Mouse (Mus musculus) brown adipose tissue, adult 24 weeks (tissue): ENCODE results near the gene Gm9803. TPM values are rescaled to one million over a fixed set of nuclear protein-coding genes. Genes with fewer than 3 reads are reported as not detected.
"Not testable (repeated sequence)": the region's sequence is repeated elsewhere in the genome, so short reads cannot be mapped to it uniquely, and the experiment has no call there.

ENCODE experiments used
- H3K27ac ChIP-seq: fragments of 200-500 bp; replicated peaks from 2 replicates; pipeline ENCODE4 v1.5.1; 2012; ENCODE audit warnings: low read depth, mild to moderate bottlenecking, low read length
- H3K4me1 ChIP-seq: fragments of 200-500 bp; 2 replicates; pipeline ENCODE4 v1.6.1; 2012; ENCODE audit warnings: low read length, mixed read lengths; ENCODE audit not compliant: control insufficient read depth, insufficient read depth, insufficient read length
- H3K4me3 ChIP-seq: fragments of 200-500 bp; 2 replicates; pipeline ENCODE4 v1.5.1; 2012; ENCODE audit warnings: low read depth, mild to moderate bottlenecking, low read length, moderate library complexity; ENCODE audit not compliant: insufficient read depth
- polyA plus RNA-seq: library from polyadenylated mRNA; stranded (reverse); fragments of >200 nt; gene quantifications from 2 replicates; pipeline ENCODE4 v1.2.4, GENCODE M21; 2012; ENCODE audit not compliant: missing spikeins, insufficient read depth, insufficient read length

Gm9803 gene
- polyA plus RNA-seq = 126 and 149 TPM in 2 replicates

DNA sequence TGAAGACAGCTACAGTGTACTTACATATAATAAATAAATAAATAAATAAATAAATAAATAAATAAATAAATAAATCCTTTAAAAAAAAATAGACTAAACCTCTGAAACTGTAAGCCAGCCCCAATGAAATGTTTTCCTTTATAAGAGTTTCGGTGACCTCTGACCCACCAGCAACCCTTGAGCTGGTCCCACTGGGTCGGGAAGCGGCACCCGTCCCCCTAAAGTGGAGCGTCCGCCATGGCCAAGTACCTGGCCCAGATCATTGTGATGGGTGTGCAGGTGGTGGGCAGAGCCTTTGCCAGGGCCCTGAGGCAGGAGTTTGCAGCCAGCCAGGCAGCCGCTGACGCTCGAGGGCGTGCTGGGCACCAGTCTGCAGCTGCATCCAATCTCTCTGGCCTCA lies at the start of gene Gm9803:
TSS of gene Gm9803 (plus strand) at position 154 of the 400 bp plus-strand sequence.
- H3K4me3 ChIP-seq, H3K27ac ChIP-seq, H3K4me1 ChIP-seq: not testable (repeated sequence)

DNA sequence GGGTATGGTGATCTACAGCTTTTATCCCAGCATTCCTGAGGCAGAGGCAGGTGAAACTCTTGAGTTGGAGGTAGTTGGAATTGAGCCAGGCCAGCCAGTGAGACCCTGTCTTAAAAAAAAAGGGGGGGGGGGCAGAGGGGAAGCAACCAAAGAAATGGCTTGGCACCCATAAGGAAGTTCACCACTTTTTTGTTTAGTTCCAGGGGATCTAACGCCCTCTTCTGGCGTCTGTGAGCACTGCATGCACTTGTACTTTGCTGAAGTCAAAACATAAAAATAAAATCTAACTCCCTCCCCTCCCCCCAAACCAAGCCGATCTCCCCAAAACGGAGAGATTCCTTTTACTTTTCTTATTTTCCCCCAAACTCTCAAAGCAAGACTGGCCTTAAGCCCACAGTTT lies 48.5 kb upstream of the Gm9803 start:
- H3K4me1 ChIP-seq = no peaks in the 10 kb centered on the region
- no peak overlapping the region for H3K4me3 ChIP-seq
- H3K27ac ChIP-seq = no peak overlapping the region

DNA sequence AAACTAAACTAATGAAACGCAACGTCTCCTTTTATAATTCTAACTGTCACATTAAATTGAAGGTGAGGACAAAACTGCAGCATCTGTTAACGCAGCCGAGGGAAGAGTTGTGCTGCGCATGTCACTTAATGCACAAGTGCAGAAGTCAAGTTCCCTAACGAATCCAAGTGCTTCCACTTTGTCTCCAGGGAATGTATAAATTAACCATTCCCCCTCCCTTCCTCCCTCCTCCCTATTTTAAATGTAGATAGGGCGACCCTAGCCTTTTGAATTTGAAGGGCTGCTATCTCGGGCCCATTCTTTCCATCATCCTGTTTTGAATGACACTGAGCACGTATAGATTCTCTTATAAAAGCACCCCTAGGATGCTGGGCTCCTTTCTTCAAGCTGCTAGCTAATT lies 46.4 kb upstream of the Gm9803 start:
- H3K27ac ChIP-seq = no peak overlapping the region
- peaks cover 6% of the 10 kb centered on the region; the same call in 1 of the 2 replicates for H3K4me1 ChIP-seq
- H3K4me3 ChIP-seq = peak overlapping the region; percentile 93

DNA sequence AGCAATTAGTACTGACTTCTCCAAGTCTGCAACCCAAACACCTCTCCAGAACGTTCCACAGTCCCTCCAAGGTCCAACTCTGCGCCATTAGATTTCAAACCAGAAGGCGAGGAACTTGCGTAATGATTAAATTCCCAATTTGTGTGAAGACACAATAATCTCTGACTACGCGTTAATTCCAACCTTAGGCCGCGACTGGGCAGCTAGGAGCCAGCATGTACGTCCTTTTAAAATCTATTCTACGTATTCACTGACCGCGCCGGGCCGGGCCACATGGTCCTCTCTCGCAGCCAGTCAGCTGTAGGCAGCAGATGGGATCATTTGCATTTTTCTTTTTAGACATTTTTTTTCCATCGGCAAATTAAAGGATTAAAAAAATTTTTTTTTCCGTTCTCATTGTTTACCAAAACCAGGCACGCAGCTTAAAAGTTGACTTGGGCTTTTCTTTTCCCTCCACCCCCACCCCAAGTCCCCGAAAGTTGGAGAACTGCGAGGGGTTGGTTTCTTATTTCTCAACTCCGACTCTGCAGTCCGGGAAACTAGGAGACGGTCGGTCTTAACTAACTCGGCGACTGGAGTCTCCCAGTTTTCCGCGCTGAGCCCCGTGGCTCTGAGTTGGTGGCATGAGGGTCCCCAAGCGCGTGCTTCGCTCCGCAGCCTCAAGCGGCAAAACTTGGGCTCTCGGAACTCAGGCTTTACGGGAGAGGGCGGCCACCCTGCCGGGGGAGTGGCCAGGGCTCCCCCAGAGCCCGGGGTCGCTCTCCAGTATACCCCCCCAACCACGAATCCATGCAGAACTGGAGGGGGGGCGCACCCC lies 45.8 kb upstream of the Gm9803 start:
- Histone ChIP-seq H3K27ac (peak overlapping the region; percentile 56), H3K4me1 (peaks cover 6% of the 10 kb centered on the region; the same call in 1 of the 2 replicates), H3K4me3 (peak overlapping the region; percentile 93)

DNA sequence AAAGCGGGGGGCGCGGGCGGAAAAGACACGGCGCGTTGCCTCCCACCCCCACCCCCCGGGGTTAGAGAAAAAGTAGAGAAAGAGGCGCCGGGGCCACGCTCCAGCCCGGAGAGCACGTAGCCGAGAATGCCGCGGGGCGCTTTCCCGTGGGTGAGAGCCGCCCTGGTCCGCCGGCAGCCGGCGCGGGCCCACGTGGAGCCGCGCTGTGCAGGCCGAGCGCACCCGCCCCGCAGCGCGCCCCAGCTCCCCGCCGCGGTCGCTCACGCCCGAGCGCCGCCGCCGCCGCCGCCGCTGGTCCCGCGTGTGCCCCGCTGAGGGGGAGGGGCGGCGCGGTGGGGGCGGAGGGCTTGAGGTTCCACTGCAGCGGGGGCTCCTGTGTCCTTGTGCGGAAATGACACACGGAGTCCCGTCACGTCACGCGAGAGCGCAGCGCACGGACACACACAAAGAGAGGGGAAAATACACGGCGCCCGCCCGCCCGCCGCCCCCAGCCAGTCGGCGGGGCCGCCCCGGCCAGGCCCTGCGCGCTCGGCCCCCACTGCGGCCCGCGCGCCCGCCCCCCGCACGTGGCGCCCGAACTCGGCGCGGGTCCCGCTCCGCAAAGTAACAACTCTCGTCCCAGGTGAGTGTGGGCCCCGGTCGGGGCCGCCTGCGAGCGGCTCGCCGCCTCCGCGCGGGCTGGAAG lies 45.0 kb upstream of the Gm9803 start, which contains the start of gene Bend3:
TSS of gene Bend3 (plus strand) at position 81 of the 685 bp plus-strand sequence.
- peak within 1 kb of the TSS; percentile 69 for H3K27ac ChIP-seq
- H3K4me3 ChIP-seq = peak within 1 kb of the TSS; percentile 93
- peaks cover 6% of the 10 kb centered on the region; the same call in 1 of the 2 replicates for H3K4me1 ChIP-seq

DNA sequence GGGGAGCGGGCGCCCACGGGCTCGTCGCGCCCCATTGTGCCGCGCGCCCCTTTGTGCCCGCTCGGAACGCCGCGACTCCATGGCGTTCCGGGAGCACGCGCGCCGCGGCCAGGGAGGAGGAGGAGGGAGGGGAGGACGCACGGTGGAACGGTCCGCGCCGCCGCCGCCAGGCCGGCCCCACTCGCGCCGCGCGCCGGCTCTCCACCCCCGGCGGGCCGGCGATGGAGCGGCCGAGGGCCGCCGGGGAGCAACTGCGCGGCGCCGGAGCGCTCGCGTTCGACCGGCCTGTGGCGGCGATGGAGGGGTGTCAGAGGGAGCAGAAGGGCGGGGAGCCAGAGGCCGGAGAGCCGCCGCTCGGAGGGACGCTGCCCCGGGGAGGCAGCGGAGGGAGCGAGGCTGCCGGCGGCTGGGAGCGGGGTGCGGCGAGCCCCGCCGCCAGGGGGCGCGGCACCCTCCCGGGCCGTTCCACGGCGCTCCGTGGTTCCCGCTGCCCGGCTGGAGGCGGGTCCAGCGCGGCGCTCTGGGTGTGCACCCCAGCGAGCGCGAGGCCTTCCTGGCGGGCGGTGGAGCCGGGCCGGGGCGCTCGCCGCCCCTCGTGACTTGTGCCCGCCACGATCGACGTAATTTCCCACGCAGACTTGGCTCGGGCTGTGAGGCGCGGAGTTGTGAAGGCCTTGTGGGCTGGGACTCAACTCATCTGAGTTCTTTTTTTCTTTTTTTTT lies 44.3 kb upstream of the Gm9803 start:
- Histone ChIP-seq H3K27ac (peak overlapping the region; percentile 74), H3K4me1 (peaks cover 12% of the 10 kb centered on the region), H3K4me3 (peak overlapping the region; percentile 93)

DNA sequence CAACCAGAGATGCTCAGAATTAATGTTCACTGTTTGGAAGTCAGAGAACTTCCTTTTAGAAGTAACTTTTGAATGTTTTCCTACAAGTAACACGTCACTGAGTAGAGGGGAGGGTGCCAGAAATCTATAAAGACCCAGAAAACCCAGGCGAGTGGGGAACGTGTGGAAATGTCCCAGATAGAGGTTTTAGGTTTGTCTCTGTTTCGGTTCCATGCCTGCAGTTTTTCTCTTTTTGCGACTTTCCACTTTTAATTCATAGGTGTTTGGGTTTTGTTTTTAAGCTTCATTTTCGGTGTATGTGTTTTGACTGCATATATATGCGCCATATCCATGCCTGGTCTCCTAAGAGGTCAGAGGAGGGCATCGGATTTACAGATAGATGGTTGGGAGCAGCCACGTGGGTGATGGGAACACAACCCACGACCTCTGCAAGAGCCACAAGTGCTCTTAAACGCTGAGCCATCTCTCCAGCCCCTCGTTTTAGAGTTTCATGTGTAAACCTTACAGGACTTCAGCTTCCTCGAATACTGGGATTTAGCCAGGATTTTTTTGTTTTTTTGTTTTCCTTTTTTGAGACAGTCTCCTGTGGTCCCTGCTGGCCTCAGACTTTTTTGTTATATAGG lies 43.5 kb upstream of the Gm9803 start:
- peak overlapping the region; percentile 93 for H3K4me3 ChIP-seq
- peaks cover 12% of the 10 kb centered on the region for H3K4me1 ChIP-seq
- H3K27ac ChIP-seq = peak overlapping the region; percentile 74

DNA sequence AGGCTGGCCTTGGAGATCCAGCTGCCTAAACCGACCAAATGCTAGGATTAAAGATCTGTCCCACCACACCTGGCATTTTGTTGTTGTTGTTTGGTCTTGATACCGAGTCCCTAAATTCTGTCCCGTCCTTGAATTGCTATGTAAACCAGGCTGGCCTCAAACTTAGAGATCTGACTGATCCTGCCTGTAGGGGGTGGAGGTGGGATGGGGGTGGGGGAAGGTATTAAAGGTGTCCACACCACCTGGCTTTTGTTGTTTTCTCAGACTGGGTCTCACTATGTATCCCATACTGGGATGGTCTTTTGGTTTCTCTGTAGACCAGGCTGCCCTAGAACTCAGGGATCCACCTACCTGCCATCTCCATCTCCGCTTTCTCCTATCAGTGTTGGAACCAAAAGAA lies 42.7 kb upstream of the Gm9803 start:
- H3K4me1 ChIP-seq = peaks cover 15% of the 10 kb centered on the region
- peak overlapping the region; percentile 32 for H3K27ac ChIP-seq
- no peak overlapping the region for H3K4me3 ChIP-seq

DNA sequence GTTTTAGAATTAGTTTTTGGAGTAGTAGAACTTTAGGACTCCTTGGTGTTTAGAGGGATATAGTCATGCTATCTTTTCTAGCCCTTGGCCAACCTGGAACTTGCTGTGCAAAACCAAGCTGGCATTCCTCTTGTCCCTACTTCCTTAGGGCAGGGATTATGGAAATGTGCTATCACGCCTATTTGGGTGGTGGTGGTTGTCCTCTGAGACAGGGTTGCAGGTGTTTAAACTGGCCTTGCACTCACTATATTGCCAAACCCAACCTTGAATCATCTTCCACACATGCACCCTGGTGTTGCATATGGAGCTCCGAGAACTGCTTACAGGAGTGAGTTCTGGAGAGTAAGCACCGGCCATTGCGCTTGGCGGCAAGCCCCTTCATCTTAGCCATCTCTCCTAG lies 41.9 kb upstream of the Gm9803 start:
- H3K4me1 ChIP-seq = peaks cover 18% of the 10 kb centered on the region
- H3K27ac ChIP-seq = peak overlapping the region; percentile 88; the same call in 1 of the 2 replicates
- no peak overlapping the region for H3K4me3 ChIP-seq

DNA sequence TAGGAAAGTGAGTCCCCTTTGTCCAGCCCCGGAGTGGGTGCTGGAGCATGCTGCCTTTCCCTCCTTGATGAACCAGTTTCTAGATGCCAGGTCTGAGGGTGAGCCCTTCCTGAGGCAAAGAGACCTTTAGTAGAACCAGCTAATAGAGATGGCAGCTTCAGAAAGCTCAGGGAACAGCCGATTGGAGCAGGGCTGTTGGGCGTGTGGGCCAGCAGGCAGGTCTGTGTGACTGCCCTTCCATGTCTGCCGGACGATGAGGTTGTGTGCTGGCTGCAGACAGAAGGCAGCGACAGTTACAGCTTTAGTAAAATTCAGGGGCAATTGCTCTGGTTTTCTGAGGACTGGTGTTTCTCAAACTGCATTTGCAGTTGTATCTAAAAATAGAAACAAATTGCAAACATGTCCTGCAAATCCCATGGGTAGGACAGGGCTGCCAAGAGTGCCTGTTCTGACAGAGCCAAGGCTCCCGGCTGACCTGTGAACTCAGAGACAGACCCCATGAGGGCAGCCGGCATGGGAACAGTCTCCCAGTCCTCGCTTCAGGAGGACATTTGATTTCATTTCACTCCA lies 40.4 kb upstream of the Gm9803 start:
- peaks cover 25% of the 10 kb centered on the region for H3K4me1 ChIP-seq
- no peak overlapping the region for H3K4me3 ChIP-seq
- H3K27ac ChIP-seq = peak overlapping the region; percentile 88

DNA sequence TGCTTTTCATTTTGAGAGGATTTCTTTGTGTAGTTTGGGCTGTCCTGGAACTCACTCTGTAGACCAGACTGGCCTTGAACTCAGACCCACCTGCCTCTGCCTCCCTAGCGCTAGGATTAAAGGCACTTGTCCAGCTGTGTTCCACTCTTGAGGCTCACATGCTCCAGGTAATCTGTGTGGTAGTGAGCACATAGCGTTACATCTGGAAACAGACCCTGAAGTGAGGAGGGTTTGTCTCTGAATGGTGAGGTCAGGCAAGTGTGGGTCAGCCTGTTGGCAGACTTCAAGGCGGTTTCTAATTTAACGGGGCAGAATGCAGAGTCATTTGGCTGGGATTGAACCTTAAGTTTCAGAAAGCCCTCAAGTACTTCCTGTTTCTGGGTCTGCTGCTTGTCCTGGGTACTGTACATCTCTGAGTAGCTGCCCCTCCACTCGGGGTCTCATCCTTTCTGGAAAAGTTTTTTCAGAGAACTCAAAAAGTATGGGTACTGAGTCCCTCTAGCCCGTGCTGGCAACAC lies 38.1 kb upstream of the Gm9803 start:
- peaks cover 37% of the 10 kb centered on the region for H3K4me1 ChIP-seq
- no peak overlapping the region for H3K4me3 ChIP-seq
- peak overlapping the region; percentile 99 for H3K27ac ChIP-seq

DNA sequence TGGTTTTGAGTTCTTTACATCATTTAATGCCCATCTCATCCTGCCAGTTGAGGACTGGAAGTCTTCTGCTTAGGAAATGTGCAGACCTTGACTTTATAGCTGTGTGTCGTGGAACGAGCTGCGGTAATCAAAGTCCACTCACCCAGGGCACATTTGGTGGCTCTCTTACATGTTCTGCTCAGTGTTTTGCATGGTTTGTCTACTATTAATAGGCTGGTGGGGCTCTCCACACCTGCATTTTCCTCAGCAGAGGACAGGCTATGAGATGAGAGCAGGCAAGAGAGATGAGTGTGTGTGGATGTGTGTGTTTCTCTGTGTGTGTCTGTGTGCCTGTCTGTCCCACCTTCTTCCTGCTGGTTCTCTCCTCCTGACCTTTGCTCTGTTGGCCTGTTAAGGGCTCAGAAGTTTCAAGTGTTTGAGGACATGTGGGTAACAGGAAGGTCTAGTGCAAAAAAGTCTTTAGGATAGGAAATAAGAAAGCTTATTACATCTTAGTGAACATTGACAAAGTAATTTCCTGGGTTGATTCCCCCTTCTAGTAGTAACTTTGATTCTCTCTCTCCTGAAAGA lies 36.4 kb upstream of the Gm9803 start:
- peak overlapping the region; percentile 80 for H3K27ac ChIP-seq
- H3K4me3 ChIP-seq = no peak overlapping the region
- H3K4me1 ChIP-seq = peaks cover 33% of the 10 kb centered on the region

DNA sequence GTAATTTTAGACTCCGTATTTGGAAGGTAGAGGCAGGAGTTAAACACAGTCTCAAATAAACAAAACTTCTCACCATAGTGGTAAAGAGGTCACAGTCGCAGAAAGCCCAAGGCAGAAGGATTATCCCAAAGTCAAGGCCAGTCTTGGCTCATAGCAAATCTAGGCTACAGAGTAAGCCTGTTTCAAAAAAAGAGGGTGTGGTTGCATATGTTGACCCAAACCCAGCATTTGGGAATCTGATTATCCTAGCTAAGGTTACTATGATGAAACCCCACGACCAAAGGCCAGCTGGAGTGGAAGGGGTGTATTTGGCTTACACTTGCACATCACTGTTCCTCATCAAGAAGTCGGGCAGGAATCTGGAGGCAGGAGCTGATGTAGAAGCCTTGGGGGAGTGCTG lies 35.6 kb upstream of the Gm9803 start:
- no peak overlapping the region for H3K4me3 ChIP-seq
- peak overlapping the region; percentile 70; the same call in 1 of the 2 replicates for H3K27ac ChIP-seq
- peaks cover 33% of the 10 kb centered on the region for H3K4me1 ChIP-seq

DNA sequence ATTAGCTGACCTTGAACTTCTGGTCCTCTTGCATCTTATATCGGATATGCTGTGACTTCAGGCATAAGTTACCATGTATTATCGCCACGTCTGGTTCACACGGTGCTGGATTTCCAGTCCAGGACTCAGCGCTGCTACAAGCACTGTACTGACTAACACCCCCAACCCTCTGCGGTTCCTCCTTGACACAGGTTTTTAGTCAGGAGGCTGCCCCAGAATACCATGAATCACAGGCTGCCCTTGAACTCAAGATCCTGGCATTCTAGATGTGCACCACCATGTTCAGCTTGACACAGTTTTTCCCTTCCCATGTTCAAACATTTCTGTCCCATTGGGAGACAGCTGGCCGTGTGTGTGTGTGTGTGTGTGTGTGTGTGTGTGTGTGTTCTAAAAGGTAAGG lies 34.7 kb upstream of the Gm9803 start:
- no peak overlapping the region for H3K4me3 ChIP-seq
- peaks cover 33% of the 10 kb centered on the region for H3K4me1 ChIP-seq
- H3K27ac ChIP-seq = no peak overlapping the region; the same call in 1 of the 2 replicates
